Mouse (Mus musculus) lung, postnatal 0 days (tissue): Measurements from ENCODE around the gene Stpg4.

Experiments used
- CTCF ChIP-seq: IDR thresholded peaks from 2 replicates; pipeline ENCODE4 v1.5.1; 2016; ENCODE audit warnings: antibody characterized with exemption, mild to moderate bottlenecking
- EP300 ChIP-seq: IDR thresholded peaks from 2 replicates; pipeline ENCODE4 v1.6.1; 2016; ENCODE audit warnings: antibody characterized with exemption, mild to moderate bottlenecking, control low read depth

DNA sequence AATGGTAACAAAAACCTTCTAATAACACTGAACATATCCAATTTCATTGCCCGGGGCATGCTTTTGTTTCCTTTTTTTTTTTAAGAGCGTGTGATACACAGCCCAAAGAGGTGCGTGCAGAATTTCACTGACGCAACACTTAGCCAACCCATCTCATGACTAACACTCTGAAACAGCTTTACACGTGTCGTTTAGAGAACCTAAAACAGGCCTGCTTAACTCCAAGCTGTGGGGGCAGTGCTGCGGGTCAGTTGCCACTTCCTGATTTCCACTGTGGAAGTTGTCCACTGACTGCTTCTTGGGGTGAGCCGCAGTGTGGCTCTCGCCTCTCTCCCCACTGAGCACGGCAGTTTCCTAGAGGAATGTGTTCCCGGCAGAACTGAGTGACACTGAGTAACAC lies 22.0 kb downstream of the Stpg4 start:
- no peak for TF ChIP-seq EP300
- no peak for TF ChIP-seq CTCF
